Mouse (Mus musculus) olfactory bulb, adult 2 months (tissue): Measurements from ENCODE around the gene 1700003F12Rik. TPM values are rescaled to one million over a fixed set of nuclear protein-coding genes. Genes with fewer than 3 reads are reported as not detected.

Source experiments
- H3K27ac ChIP-seq: fragments of 200-500 bp; 2 replicates; pipeline ENCODE4 v1.5.1; 2012; ENCODE audit warnings: low read depth, low read length; ENCODE audit not compliant: insufficient read depth
- H3K4me1 ChIP-seq: fragments of 200-500 bp; 2 replicates; pipeline ENCODE4 v1.6.1; 2012; ENCODE audit warnings: low read length; ENCODE audit not compliant: control insufficient read depth, insufficient read depth
- H3K4me3 ChIP-seq: fragments of 200-500 bp; 2 replicates; pipeline ENCODE4 v1.5.1; 2012; ENCODE audit warnings: mild to moderate bottlenecking, low read depth, low read length, moderate library complexity; ENCODE audit not compliant: insufficient read depth
- CTCF ChIP-seq: fragments of 200-500 bp; IDR thresholded peaks from 2 replicates; pipeline ENCODE4 v1.5.1; 2012; ENCODE audit warnings: low read depth, mild to moderate bottlenecking, low read length, moderate library complexity; ENCODE audit not compliant: insufficient read depth
- POLR2A ChIP-seq: fragments of 200-500 bp; IDR thresholded peaks from 2 replicates; pipeline ENCODE4 v1.6.1; 2012; ENCODE audit warnings: mild to moderate bottlenecking, low read depth, low read length, moderate library complexity; ENCODE audit not compliant: insufficient read depth
- WGBS: fragments of 180-500 bp; shearing (Covaris S2); methylation state at CpG from one replicate; pipeline ENCODE4 v1.1.7; 2018; 5-methylcytosine and 5-hydroxymethylcytosine counted together
- polyA plus RNA-seq: library from polyadenylated mRNA; stranded (reverse); fragments of >200 nt; gene quantifications from 2 replicates; pipeline ENCODE4 v1.2.4, GENCODE M21; 2012; ENCODE audit warnings: low replicate concordance; ENCODE audit not compliant: missing spikeins, insufficient read depth, insufficient read length

Gene 1700003F12Rik
- polyA plus RNA-seq, 1 experiment = not detected

DNA sequence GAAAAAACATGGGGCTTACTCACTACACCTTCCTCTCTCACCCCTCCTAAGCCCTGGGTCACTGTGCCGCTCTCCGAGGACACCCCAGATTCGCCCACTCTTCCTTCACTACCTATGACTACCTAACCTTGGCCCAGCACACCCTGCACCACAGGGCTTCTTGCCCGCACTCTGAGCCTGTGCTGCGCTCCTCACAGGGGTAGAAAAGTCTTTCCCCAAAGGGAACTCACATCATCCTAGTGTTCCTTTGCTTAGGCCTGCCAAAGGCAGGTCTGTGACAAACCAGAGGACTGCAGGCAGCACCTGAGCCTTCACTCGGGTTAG is 30.8 kb downstream of the 1700003F12Rik start:
- Histone ChIP-seq H3K4me1 (peaks cover 19% of the 10 kb centered on the region), H3K4me3 (no peak overlapping the region), H3K27ac (no peak overlapping the region)
- TF ChIP-seq POLR2A (no peak), CTCF (no peak)
- 86% methylated on average over 6 of the region's 6 CpGs for WGBS

DNA sequence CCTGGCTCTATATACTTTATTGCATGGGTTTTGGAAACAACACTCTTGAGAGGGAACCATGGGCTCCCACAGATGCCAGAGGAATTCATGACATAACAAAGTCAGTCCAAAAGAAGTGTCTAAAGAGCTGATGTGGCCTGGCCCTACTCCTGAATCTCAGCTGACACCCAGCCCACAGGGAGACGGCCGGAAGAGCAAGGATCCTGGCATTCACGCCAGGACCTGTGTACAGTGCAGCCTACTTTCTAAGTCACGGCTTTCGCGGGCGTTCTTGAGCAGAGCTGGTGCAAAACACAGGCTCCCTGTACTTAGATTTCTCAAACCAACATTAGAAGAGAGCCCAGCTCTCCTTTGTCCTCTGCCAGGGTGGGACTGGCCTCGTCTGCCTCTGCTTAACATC is 33.7 kb downstream of the 1700003F12Rik start:
- Histone ChIP-seq H3K27ac (no peak overlapping the region), H3K4me3 (no peak overlapping the region), H3K4me1 (peaks cover 38% of the 10 kb centered on the region)
- WGBS = 69% methylated on average over 8 of the region's 8 CpGs
- no peak for TF ChIP-seq CTCF
- no peak for TF ChIP-seq POLR2A

DNA sequence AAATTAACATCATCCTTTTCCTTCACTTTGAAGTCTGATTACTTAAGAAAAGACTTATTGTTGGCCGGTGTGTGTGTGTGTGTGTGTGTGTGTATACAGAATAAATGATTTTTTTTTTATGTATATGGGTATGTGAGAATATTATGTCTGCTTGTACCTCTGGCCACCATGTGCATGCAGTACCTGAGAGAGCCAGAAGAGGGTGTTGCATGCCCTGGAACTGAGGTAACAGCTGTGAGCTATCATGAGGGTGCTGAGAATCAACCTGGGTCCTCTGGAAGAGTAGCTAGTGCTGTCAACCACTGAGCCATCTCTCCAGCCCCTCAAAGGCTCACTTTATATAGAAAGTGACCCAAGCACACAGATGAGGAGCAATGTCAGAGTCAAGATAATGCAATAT is 34.5 kb downstream of the 1700003F12Rik start:
- Histone ChIP-seq H3K4me1 (peaks cover 38% of the 10 kb centered on the region), H3K4me3 (no peak overlapping the region), H3K27ac (no peak overlapping the region)
- 97% methylated on average over 1 of the region's 1 CpGs for WGBS
- TF ChIP-seq POLR2A = no peak
- no peak for TF ChIP-seq CTCF

DNA sequence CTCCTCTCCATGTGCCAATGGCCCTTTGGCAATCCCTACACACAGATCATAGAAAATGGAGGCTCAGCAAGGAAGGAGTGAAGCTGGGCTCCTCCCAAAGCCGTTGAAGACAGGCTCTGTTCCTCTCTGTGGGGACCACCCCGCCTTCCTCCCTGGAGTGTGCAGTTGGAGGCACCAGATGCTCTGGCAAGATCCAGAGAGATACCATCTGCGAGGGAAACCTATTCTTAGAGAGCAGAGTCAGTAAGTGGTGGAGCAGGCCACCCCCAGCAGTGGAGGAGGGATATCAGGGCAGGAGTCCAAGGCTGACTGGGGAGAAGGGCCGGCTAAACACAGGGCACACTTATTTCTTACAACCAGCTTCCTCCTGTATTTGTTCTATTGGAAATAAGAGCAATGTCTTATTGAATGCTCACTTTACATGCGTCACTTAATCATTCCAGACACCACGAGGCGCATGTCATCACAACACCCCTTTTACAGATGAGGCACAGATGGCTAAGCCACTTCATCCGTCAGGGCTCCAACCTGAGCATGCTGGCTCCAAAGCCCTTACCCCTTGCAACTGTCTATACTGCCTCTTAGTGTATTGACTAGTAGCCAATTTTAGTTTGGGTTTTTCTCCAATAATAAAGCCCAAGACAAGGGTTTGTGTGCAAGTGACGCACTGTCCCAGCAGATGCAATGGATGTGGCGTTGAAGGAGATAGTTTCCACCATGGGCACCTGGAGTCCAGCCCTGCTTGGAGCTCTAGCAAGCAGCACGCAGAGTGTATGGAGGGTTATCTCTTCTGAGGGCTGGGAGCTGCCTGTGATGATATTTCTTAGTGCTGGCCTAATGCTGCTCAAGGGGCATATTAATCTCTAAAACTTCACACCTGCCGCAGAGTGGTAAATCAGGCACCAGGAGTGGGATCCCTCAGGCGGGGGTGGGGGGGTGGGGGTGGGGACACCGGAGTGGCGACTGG is 37.3 kb downstream of the 1700003F12Rik start:
- WGBS = 35% methylated on average over 15 of the region's 15 CpGs
- TF ChIP-seq POLR2A (no peak), CTCF (no peak)
- H3K27ac ChIP-seq = peak overlapping the region; percentile 35

DNA sequence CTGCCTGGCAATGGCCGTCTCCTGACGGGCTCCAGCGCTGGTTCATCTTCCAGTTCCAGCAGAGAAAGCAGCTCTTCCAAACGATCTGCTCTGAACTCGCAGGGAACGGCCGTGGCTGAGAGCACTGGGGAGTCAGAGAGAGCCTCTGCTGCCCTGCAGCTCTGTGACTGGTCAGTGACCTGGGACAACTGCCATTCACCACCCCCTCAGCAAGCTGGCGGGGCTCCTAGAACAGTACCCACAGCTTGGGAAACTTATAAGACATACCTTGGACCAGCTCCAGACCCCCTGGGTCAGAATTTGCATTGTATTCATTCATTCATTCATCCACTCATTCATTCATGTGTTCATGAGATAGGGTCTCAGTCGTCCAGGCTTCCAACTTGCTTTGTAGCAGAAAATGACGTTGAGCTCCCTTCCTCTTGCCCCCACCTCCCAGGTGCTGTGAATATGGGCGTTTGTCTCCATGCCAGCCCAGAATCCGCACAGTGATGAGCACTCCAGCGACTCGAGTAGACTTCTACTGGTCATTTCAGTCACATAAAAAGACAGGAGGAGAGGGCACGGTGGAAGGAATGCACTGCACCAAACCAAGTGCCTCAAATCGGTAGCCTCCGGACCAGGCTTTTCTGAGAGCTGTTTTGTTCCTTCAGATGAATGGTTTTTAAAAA is 38.2 kb downstream of the 1700003F12Rik start:
- Histone ChIP-seq H3K4me3 (no peak overlapping the region), H3K27ac (no peak overlapping the region), H3K4me1 (peaks cover 26% of the 10 kb centered on the region)
- no peak for TF ChIP-seq CTCF
- TF ChIP-seq POLR2A = no peak
- WGBS = 34% methylated on average over 17 of the region's 17 CpGs

More for the DNA sequence above, 37.3 kb downstream of the 1700003F12Rik start:
- peaks cover 26% of the 10 kb centered on the region for H3K4me1 ChIP-seq
- no peak overlapping the region for H3K4me3 ChIP-seq

DNA sequence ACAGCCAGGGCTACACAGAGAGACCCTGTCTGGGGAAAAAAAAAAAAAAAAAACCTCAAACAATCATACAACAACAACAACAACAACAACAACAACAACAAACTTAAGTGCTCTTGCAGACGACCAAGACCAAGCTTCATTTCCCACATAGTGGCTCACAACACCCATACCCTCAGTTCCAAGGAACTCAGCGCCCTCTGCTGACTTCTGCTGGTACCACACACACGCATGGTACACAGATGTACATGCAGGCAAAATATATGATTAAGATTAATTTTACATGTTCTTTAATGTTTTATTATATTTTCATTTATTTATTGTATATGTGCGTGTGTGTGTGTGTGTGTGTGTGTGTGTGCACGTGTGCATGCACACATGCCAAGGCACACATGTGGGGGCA is 39.5 kb downstream of the 1700003F12Rik start:
- TF ChIP-seq CTCF (no peak), POLR2A (no peak)
- no peak overlapping the region for H3K27ac ChIP-seq
- H3K4me1 ChIP-seq = peaks cover 19% of the 10 kb centered on the region
- 73% methylated on average over 5 of the region's 5 CpGs for WGBS
- no peak overlapping the region for H3K4me3 ChIP-seq

DNA sequence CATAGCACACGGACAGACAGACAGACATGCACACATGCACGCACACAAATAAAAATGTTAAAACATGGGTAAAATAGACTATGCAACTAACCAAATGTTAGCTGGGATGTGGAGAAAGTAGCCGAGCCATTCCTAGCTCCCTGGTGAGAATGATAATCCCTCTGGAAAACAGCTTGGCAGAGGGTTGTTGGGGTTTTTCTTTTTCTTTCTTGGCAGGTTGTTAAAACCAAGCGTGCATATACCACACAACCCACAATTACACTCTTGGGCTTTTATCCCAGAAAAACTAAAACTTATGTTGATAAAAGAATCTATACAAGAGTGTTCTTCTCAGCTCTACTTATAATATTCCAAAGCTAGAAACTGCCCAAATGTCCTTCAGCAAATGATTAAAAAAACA is 42.2 kb downstream of the 1700003F12Rik start:
- H3K27ac ChIP-seq = no peak overlapping the region
- no peak overlapping the region for H3K4me3 ChIP-seq
- H3K4me1 ChIP-seq = peaks cover 12% of the 10 kb centered on the region
- WGBS = 62% methylated on average over 4 of the region's 4 CpGs
- no peak for TF ChIP-seq POLR2A
- TF ChIP-seq CTCF = no peak

DNA sequence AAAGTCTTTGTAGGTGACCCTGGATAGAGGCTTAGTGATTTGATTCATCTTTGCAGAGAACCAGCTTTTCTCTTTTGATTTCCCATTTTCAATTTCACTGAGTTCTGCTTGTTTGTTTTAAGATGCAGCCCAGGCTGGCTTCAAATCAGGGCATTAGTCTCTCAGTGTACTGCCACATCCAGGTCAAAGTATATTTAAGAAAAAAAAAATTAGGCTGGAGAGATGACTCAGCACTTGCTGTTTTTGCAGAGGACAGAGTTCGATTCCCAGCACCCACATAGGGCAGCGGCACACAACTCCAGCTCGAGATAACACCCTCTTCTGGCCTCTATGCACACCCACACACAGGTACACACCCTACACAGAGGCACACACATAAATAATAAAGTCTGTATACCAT is 44.4 kb downstream of the 1700003F12Rik start:
- Histone ChIP-seq H3K4me3 (no peak overlapping the region), H3K4me1 (no peaks in the 10 kb centered on the region), H3K27ac (no peak overlapping the region)
- TF ChIP-seq CTCF (no peak), POLR2A (no peak)
- 87% methylated on average over 3 of the region's 3 CpGs for WGBS

DNA sequence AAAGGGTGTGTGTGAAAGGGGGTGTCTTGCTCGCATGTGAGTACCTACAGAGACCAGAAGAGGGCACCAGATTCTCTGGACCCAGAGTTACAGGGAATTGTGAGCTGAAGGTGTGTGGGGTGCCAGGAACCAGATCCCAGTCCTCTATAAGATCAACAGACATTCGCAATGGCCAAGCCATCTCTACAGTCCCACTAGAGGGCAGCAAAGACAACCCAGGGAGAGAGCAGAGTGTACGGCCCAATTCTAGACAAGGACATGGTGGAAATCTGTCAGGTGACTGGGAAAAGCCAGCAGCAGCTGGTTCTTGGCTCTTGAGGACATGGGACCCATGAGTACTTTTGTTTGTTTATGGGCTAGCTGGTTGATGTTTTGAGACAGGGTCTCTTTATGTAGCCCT is 46.1 kb downstream of the 1700003F12Rik start:
- Histone ChIP-seq H3K4me1 (no peaks in the 10 kb centered on the region), H3K27ac (no peak overlapping the region), H3K4me3 (no peak overlapping the region)
- 80% methylated on average over 3 of the region's 3 CpGs for WGBS
- TF ChIP-seq CTCF = no peak
- TF ChIP-seq POLR2A = no peak
